Mouse (Mus musculus) limb, embryonic 15.5 days (tissue): ENCODE measurements around the gene Chn2. TPM values are rescaled to one million over a fixed set of nuclear protein-coding genes. Genes with fewer than 3 reads are reported as not detected.

Experiments used
- ATAC-seq: fragments of 200-750 bp; cut with Nextera tagmentation; 2 replicates; pipeline ENCODE4 v1.8.0; 2017; ENCODE audit warnings: low read depth, moderate TSS enrichment; ENCODE audit not compliant: insufficient number of reproducible peaks, low FRiP score, low TSS enrichment
- H3K27ac ChIP-seq: fragments of 300-500 bp; sonication (generic); 2 replicates; pipeline ENCODE4 v1.5.1; 2015; ENCODE audit warnings: moderate library complexity, mild to moderate bottlenecking, inconsistent platforms
- H3K27me3 ChIP-seq: fragments of 300-500 bp; sonication (generic); 2 replicates; pipeline ENCODE4 v1.6.1; 2015; ENCODE audit warnings: inconsistent platforms
- H3K36me3 ChIP-seq: fragments of 300-500 bp; sonication (generic); 2 replicates; pipeline ENCODE4 v1.6.1; 2015; ENCODE audit warnings: inconsistent platforms
- H3K4me1 ChIP-seq: fragments of 300-500 bp; sonication (generic); 2 replicates; pipeline ENCODE4 v1.6.1; 2015; ENCODE audit warnings: inconsistent platforms
- H3K4me2 ChIP-seq: fragments of 300-500 bp; sonication (generic); 2 replicates; pipeline ENCODE4 v1.6.1; 2015; ENCODE audit warnings: mild to moderate bottlenecking, inconsistent platforms
- H3K4me3 ChIP-seq: fragments of 300-500 bp; sonication (generic); 2 replicates; pipeline ENCODE4 v1.5.1; 2015; ENCODE audit warnings: mild to moderate bottlenecking, inconsistent platforms
- H3K9ac ChIP-seq: fragments of 300-500 bp; sonication (generic); 2 replicates; pipeline ENCODE4 v1.6.1; 2015; ENCODE audit warnings: inconsistent platforms
- H3K9me3 ChIP-seq: fragments of 300-500 bp; sonication (generic); 2 replicates; pipeline ENCODE4 v1.6.1; 2016; ENCODE audit warnings: inconsistent platforms
- WGBS: fragments of 180-500 bp; shearing (Covaris S2); methylation state at CpG from one replicate; pipeline ENCODE4 v1.1.7; 2015; 5-methylcytosine and 5-hydroxymethylcytosine counted together
- polyA plus RNA-seq: library from polyadenylated mRNA; unstranded; fragments of >200 nt; fragmentation: Nextera tagmentation; extraction: Ambion mirVana; gene quantifications from 2 replicates; pipeline ENCODE4 v1.2.1, GENCODE M21; 2015

Gene Chn2
- polyA plus RNA-seq = 10.9 and 11.5 TPM in 2 replicates

DNA sequence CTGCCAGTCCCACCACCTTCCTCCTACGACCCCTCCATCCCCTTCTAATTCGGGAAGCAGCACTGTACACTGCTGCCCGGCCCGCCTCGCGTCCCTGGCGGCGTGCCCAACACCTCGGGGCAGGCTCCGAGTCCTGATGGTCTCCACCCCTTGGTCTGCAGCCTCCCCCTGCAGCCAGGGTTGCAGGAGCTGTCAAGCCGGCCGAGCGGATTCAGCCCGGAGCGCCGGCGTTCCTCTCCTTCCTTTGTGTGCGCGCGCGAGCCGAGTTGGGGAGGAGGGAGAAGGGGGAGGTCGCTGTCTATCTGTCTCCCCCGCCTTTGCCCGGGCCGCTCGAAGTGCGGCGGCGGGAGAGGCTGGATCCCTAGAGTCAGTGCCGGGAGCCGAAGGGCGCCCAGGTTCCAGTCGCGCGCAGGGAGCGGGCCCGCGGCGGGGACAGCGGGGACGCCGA lies at the start of gene Chn2:
Chn2 (plus strand) TSS at position 198 of the 448 bp plus-strand sequence.
- Histone ChIP-seq H3K4me3 (peak within 1 kb of the TSS; percentile 64), H3K36me3 (no peaks in the 10 kb centered on the region), H3K27me3 (peaks cover 30% of the 10 kb centered on the region; the same call in 1 of the 2 replicates), H3K4me2 (peak within 1 kb of the TSS; percentile 95), H3K9me3 (no peaks in the 10 kb centered on the region), H3K27ac (peak within 1 kb of the TSS; percentile 70), H3K9ac (peak within 1 kb of the TSS; percentile 54), H3K4me1 (peaks cover 21% of the 10 kb centered on the region)
- under 1% methylated on average over 38 of the region's 43 CpGs for WGBS
- ATAC-seq = peak; percentile 56; the same call in 1 of the 2 replicates

DNA sequence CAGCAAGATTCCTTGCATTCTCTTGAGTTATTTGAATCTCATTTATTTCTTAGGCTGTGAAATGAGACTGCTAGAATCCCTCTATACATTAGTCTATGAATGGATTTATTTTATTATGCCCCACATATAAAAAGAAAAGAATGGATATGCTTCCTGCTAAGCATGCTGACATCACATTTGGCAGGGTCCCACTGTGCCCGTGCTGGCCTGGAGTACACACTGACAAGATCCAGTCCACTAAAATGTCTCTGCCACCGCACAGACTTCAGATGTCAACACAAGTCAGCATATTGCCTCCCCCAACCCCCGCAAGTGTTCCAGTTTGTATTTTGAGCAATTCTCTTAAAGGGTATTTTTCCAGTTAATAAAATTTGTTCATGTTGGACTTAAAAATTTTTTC lies 47.0 kb upstream of the Chn2 start:
- H3K9ac ChIP-seq = no peak overlapping the region
- no peak overlapping the region for H3K27ac ChIP-seq
- H3K4me1 ChIP-seq = 0 out of 2 replicates have a peak, but pooled peaks cover 3% of the 10 kb centered on the region
- H3K4me2 ChIP-seq = no peak overlapping the region
- H3K4me3 ChIP-seq = no peak overlapping the region
- WGBS = 61% methylated on average over 3 of the region's 3 CpGs
- ATAC-seq = no peak
- no peaks in the 10 kb centered on the region for H3K36me3 ChIP-seq
- no peaks in the 10 kb centered on the region for H3K9me3 ChIP-seq
- H3K27me3 ChIP-seq = no peaks in the 10 kb centered on the region

DNA sequence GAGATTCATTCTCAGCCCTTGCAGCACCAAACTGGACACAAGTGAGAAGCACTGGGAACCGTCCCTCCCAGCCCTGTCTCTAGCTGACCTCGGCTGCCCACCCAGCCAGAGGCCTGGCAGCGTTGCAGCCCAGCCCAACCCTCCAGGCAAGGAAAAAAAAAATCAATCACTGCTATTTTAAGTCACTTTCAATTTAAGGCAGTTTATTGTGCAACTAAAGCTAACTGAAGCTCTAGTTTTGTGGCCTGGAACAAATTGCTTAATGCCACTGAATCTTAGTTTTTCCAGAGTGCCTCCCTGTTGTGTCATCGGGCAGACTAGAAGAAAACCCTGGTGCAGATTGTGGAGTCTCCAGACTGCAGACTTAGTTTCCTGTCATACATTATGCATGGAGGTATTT lies 43.8 kb upstream of the Chn2 start:
- no peak for ATAC-seq
- Histone ChIP-seq H3K27me3 (no peaks in the 10 kb centered on the region), H3K9me3 (no peaks in the 10 kb centered on the region), H3K4me3 (no peak overlapping the region), H3K9ac (no peak overlapping the region), H3K27ac (no peak overlapping the region), H3K36me3 (no peaks in the 10 kb centered on the region), H3K4me2 (no peak overlapping the region), H3K4me1 (0 out of 2 replicates have a peak, but pooled peaks cover 3% of the 10 kb centered on the region)
- 36% methylated on average over 4 of the region's 4 CpGs for WGBS

DNA sequence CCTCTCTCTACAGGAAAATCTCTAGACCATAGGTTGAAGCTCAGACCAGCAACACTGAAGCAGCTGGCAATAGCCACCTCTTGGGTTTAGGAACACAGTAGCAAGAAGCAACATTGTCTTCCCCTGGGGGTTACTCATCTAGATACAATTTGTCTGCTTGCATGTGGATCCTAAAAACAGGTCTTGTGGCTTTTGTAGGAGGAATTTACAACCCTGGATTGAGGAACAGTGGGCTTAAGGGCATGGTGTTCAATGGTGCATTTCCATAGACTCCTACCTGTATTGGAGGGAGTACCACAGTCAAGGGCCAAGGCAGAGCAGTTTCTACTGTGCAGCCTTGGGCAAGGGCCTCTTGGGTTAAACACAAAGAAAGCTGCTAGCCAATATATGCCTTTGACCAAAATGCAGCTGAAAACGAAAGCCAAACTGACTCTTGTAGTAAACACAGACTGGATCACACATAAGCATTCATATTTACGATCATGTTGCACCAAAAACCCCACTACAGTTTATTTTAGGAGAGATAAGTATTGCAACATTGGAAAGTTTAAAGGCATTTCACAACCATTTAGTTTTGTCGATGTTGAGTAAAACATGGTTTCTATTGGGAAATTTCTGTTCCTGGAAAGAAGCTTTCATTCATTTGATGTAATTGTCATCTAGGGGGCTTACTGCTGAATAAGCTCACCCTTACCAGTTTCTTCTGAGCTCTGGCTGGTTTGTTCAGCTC lies 43.0 kb upstream of the Chn2 start:
- Histone ChIP-seq H3K4me1 (0 out of 2 replicates have a peak, but pooled peaks cover 3% of the 10 kb centered on the region), H3K27me3 (no peaks in the 10 kb centered on the region), H3K4me3 (no peak overlapping the region), H3K36me3 (no peaks in the 10 kb centered on the region), H3K9ac (no peak overlapping the region), H3K9me3 (no peaks in the 10 kb centered on the region), H3K4me2 (no peak overlapping the region), H3K27ac (no peak overlapping the region)
- WGBS = 89% methylated on average over 3 of the region's 3 CpGs
- no peak for ATAC-seq

DNA sequence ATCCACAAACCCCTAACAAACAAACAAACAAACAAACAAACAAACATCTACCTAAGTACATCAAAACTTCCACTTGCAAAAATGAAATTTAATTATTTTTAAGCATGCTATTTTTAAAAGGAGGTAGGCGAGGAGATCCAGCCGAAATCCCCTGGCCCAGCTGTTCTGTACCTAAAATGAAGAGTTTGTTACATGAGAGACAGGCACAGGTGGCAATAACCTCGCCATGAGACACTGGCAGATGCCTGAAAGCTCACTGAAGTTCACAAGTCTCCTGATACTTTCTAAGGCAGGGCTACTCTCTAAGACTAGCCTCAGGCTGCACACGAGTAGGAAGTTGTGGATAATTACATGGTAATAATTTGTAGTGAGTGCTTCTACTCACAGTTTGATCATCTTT lies 34.1 kb upstream of the Chn2 start:
- WGBS = 56% methylated on average over 4 of the region's 4 CpGs
- no peak overlapping the region for H3K4me2 ChIP-seq
- H3K9me3 ChIP-seq = no peaks in the 10 kb centered on the region
- H3K27ac ChIP-seq = no peak overlapping the region
- no peak overlapping the region for H3K4me3 ChIP-seq
- peaks cover 6% of the 10 kb centered on the region; the same call in 1 of the 2 replicates for H3K4me1 ChIP-seq
- H3K27me3 ChIP-seq = no peaks in the 10 kb centered on the region
- no peak for ATAC-seq
- no peaks in the 10 kb centered on the region for H3K36me3 ChIP-seq
- H3K9ac ChIP-seq = no peak overlapping the region

DNA sequence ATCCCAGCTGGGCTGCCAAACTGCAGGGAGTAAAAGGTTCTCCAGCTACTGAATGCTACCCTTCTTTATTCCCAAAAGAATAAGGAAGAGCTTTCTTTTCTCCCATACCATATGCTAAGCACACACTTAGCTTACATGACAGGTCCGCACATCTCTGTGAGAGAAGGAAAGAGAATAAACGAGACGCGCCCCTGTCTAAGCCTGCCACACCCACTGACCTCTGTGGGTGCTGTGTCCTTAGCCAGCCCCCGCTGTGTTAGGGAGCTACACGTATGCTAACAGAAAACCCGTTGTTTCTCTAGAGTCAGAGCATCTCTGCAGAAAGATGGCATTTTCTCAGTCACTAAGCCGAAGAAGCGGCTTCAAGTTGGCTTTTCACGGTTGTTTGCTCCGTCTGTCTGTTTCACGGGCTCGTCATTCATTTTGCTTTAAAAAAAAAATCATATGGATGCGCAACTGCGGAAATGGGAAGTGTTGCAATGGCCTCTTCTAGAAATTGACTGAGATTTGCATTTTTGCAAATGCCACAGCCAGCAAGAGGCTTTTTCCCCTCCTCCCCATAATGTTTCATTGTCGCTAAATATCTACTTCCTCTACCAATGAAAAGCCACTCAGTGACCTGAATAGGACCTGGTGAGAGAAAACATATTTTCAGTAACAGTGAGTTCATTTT lies 30.8 kb upstream of the Chn2 start:
- H3K27me3 ChIP-seq = no peaks in the 10 kb centered on the region
- no peak for ATAC-seq
- no peaks in the 10 kb centered on the region for H3K9me3 ChIP-seq
- no peak overlapping the region for H3K27ac ChIP-seq
- H3K4me1 ChIP-seq = peaks cover 8% of the 10 kb centered on the region; the same call in 1 of the 2 replicates
- H3K4me2 ChIP-seq = no peak overlapping the region
- no peak overlapping the region for H3K4me3 ChIP-seq
- no peak overlapping the region for H3K9ac ChIP-seq
- H3K36me3 ChIP-seq = no peaks in the 10 kb centered on the region
- 83% methylated on average over 16 of the region's 16 CpGs for WGBS

DNA sequence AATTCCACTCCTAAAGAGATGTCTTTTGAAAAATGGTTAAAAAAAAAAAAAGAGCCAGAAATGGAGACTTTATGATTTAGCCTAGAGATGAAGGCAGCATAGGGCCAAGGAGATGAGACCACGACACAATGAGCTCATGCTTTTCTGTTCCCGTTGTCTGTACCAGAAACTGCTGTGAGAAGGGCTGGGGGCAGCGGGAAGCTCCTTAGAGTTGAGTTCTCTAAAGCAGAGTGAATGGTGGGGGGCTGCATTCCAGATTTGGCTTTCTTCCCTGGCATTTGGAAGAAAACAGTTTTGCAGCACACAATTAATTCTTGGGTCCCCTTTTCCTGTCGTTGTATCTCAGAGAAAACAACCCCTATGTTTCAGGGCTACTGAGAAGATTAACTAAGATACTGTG lies 30.1 kb upstream of the Chn2 start:
- H3K4me1 ChIP-seq = peaks cover 8% of the 10 kb centered on the region; the same call in 1 of the 2 replicates
- H3K4me3 ChIP-seq = no peak overlapping the region
- H3K27me3 ChIP-seq = no peaks in the 10 kb centered on the region
- 36% methylated on average over 4 of the region's 4 CpGs for WGBS
- H3K9ac ChIP-seq = no peak overlapping the region
- no peaks in the 10 kb centered on the region for H3K9me3 ChIP-seq
- no peak overlapping the region for H3K4me2 ChIP-seq
- no peak for ATAC-seq
- no peak overlapping the region for H3K27ac ChIP-seq
- no peaks in the 10 kb centered on the region for H3K36me3 ChIP-seq

DNA sequence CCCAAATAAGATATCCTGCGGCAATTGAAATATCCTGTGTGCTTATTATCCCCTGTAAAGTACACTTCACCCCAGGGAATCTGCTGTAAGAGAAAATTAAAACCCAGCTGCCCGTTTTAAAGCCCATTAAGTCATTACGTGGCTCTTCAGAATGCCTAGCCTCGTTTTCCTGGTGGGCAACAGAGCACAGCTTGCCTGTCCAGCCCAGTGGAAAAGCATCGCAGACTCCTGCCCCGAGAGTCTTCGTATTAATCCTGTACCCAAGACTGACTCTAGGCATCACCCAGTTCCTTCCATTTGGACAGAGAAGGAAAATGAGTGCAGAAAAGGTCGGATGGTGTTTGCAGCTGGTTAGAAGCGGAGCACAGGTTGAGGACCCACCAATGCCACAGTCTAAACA lies 29.0 kb upstream of the Chn2 start:
- Histone ChIP-seq H3K4me2 (no peak overlapping the region), H3K4me1 (peaks cover 8% of the 10 kb centered on the region; the same call in 1 of the 2 replicates), H3K36me3 (no peaks in the 10 kb centered on the region), H3K27ac (no peak overlapping the region), H3K4me3 (no peak overlapping the region), H3K9ac (no peak overlapping the region), H3K9me3 (no peaks in the 10 kb centered on the region), H3K27me3 (no peaks in the 10 kb centered on the region)
- 31% methylated on average over 9 of the region's 9 CpGs for WGBS
- ATAC-seq = no peak

DNA sequence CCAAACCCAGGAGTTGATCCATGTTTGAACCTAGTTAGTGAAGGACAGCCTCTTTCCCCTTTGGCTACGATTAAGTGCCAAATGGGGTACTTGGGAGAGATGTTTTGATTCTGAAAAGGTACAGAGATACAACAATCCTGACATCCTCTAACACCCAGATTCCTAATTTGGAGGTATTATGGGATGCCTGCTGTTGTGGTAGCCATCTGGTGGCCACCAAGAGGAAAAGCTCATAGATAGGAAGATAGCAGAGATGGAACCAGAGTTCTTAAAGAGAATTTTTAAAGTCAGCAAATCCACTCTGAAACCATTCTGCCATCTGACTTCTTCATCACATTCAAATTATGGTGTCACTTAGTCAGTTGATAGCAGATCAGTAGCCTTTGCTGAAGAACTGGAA lies 27.2 kb upstream of the Chn2 start:
- Histone ChIP-seq H3K4me1 (peaks cover 8% of the 10 kb centered on the region; the same call in 1 of the 2 replicates), H3K4me2 (no peak overlapping the region), H3K27ac (no peak overlapping the region), H3K9ac (no peak overlapping the region), H3K9me3 (no peaks in the 10 kb centered on the region), H3K4me3 (no peak overlapping the region), H3K36me3 (no peaks in the 10 kb centered on the region), H3K27me3 (no peaks in the 10 kb centered on the region)
- ATAC-seq = no peak
- 88% methylated on average over 1 of the region's 1 CpGs for WGBS

DNA sequence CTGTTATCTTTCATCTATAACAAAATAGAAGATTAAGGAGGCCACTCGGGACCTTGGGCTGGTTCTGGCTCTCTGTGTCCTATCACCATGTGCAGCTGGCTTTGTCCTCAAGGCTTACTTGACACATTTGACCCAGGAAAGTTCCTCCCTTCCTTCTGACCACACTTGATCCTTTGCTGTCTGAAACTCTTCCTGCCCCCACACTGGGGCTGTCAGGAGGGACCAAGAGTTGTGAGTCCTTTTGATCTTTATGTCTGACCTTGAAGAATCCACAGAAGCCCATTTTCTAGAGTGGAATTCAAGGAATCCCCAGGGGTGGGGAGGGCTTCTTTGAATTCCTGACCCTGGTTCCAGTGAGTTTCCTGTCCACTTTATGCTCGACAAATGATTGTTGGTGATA lies 21.3 kb upstream of the Chn2 start:
- Histone ChIP-seq H3K36me3 (no peaks in the 10 kb centered on the region), H3K4me3 (no peak overlapping the region), H3K27me3 (no peaks in the 10 kb centered on the region), H3K4me1 (no peaks in the 10 kb centered on the region), H3K4me2 (no peak overlapping the region), H3K9me3 (no peaks in the 10 kb centered on the region), H3K27ac (no peak overlapping the region), H3K9ac (no peak overlapping the region)
- ATAC-seq = no peak
- WGBS = 47% methylated on average over 2 of the region's 2 CpGs

DNA sequence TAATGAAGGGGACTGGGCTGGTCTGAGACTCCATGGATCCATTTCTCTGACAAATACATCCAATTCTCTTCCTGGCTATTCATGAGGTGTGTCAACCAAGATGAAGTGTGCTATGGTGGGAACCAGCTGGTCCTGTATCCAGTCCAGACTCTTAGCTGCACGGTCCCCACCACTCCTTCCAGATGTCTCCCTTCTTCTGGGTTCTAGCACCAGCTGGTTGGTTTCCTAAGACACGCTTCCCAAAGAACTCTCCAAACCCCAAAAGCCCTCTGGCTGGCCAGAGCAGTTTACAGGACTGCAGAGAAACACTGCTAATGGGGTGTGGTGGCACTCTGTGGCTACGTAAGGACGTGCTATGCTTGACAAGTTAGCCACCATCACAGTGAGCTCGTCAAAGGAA lies 20.5 kb upstream of the Chn2 start:
- Histone ChIP-seq H3K27me3 (no peaks in the 10 kb centered on the region), H3K4me1 (no peaks in the 10 kb centered on the region), H3K9ac (no peak overlapping the region), H3K9me3 (no peaks in the 10 kb centered on the region), H3K27ac (no peak overlapping the region), H3K4me3 (no peak overlapping the region), H3K36me3 (no peaks in the 10 kb centered on the region), H3K4me2 (no peak overlapping the region)
- ATAC-seq = no peak
- WGBS = 70% methylated on average over 5 of the region's 5 CpGs

DNA sequence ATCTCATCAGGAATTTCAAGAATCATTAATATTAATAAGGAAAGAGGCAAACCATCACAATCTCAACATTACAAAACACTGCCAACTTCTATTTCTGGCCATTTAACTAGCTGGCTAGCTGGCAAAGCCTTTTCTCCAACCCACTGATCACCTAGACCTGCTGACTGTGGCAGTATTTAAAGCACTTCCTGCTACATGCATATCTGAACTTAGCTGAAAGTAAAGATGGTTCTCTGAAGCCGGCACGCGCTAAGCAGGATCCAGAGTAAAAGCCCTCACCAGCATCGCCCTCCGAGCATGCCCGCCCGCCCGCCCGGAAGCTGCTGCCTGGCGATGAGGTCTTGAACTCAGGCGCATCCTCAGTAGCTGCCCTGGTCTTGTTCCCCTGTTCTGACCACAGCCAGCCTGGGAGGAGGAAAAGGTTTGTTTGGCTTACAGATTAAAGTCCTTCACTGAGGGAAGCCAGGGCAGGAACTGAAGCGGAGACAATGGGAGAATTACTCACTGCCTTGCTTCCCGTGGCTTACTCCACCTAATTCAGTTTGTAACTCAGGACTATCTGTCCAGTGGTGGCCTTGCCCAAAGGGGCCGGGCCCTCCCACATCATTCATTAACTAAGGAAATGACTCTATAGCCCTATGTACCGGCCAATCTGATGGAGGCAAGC lies 18.1 kb upstream of the Chn2 start:
- H3K9me3 ChIP-seq = no peaks in the 10 kb centered on the region
- H3K9ac ChIP-seq = no peak overlapping the region
- WGBS = 76% methylated on average over 15 of the region's 15 CpGs
- H3K27me3 ChIP-seq = no peaks in the 10 kb centered on the region
- H3K4me3 ChIP-seq = no peak overlapping the region
- no peak overlapping the region for H3K27ac ChIP-seq
- no peak overlapping the region for H3K4me2 ChIP-seq
- no peaks in the 10 kb centered on the region for H3K4me1 ChIP-seq
- H3K36me3 ChIP-seq = no peaks in the 10 kb centered on the region
- ATAC-seq = no peak
